Comparison of ENCODE assay signal across 26 mouse cellular contexts in the genomic region with DNA sequence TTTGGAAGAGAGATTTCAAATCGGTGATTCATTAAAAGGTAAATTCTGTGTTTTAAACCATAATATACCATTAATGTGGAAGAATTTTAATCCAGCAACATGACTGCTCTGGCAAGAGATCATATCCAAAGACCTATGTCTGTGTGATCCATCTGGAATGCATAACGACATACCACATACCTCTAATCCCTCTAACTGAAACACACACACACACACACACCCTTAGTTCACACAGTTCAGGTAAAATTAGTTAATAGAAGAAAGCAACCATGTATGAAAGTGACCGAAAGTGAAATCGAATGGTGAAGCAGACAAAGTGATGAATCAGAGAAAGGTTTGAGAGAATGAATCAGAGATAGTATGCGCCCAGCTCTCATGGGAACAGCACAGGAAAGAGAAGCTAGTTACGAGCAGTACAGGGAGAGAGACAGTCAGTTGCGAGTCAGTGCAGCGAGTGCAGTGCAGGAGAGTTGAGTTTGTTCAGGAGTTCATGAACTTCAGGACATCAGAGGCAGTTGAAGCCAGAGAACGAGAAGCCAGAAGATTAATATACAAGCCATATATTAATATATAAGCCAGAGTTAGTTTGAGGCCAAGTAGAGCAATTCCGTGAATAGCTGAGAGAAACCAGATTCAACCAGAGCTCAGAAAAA.
DNase-seq lines count a peak whose midpoint lies in the region; ATAC-seq and TF ChIP-seq lines count a peak whose summit lies in the region.
"Had no signal": no experiment of that assay in that cellular context is flagged by ENCODE, and none has a peak within 500 bp of the region (broad histone marks: within the 10 kb centered on the region; RNA-seq: fewer than 3 reads in every experiment).

No protein-coding gene starts in this region.

- no peak overlapping the region for H3K27ac ChIP-seq in kidney, embryonic 16.5 days (ENCODE audit: low read length)
- no peak overlapping the region for H3K27ac ChIP-seq in kidney, embryonic 14.5 days (ENCODE audit: low read depth, low read length)
- no peak overlapping the region for H3K27ac ChIP-seq in kidney, postnatal 0 days
- H3K27ac ChIP-seq: embryonic facial prominence, embryonic 10.5 days; embryonic facial prominence, embryonic 15.5 days; forebrain, embryonic 13.5 days; heart, adult 2 months; hindbrain, embryonic 13.5 days; liver, embryonic 14.5 days; midbrain, embryonic 15.5 days had no signal

- no peak overlapping the region for H3K9ac ChIP-seq in kidney, embryonic 16.5 days (replicated peaks; ENCODE audit: low read length)
- H3K9ac ChIP-seq in kidney, embryonic 14.5 days (ENCODE audit: low read depth, low read length): no peak overlapping the region
- no peak overlapping the region for H3K9ac ChIP-seq in kidney, postnatal 0 days (ENCODE audit: low read depth, low read length)
- H3K9ac ChIP-seq: embryonic facial prominence, embryonic 15.5 days; forebrain, embryonic 13.5 days; heart, embryonic 12.5 days; hindbrain, embryonic 13.5 days; liver, embryonic 14.5 days; midbrain, embryonic 15.5 days had no signal

- no peaks in the 10 kb centered on the region for H3K9me3 ChIP-seq in kidney, embryonic 16.5 days (ENCODE audit: low read length)
- no peaks in the 10 kb centered on the region for H3K9me3 ChIP-seq in kidney, embryonic 14.5 days (ENCODE audit: control insufficient read depth, low read length)
- H3K9me3 ChIP-seq in kidney, postnatal 0 days (replicated peaks; ENCODE audit: low read length): no peaks in the 10 kb centered on the region
- H3K9me3 ChIP-seq: embryonic facial prominence, embryonic 10.5 days; embryonic facial prominence, embryonic 15.5 days; forebrain, embryonic 13.5 days; heart, embryonic 12.5 days; hindbrain, embryonic 13.5 days; midbrain, embryonic 15.5 days had no signal

- H3K36me3 ChIP-seq in kidney, embryonic 16.5 days (ENCODE audit: insufficient read depth, low read length): no peaks in the 10 kb centered on the region
- no peaks in the 10 kb centered on the region for H3K36me3 ChIP-seq in kidney, embryonic 14.5 days (ENCODE audit: control insufficient read depth, insufficient read depth, low read length)
- H3K36me3 ChIP-seq in kidney, postnatal 0 days (ENCODE audit: insufficient read depth, low read length): no peaks in the 10 kb centered on the region
- H3K36me3 ChIP-seq: embryonic facial prominence, embryonic 10.5 days; embryonic facial prominence, embryonic 15.5 days; heart, embryonic 12.5 days; hindbrain, embryonic 13.5 days; midbrain, embryonic 15.5 days had no signal

- ATAC-seq in kidney, embryonic 16.5 days (ENCODE audit: low FRiP score, low TSS enrichment): peak; percentile 80; the same call in 1 of the 2 replicates
- no peak for ATAC-seq in kidney, embryonic 14.5 days (ENCODE audit: low FRiP score, low TSS enrichment)
- peak; percentile 85 for ATAC-seq in Patski
- peak; percentile 94 for ATAC-seq in kidney, postnatal 0 days (replicated peaks; ENCODE audit: low FRiP score, low read depth)
- ATAC-seq: forebrain, embryonic 13.5 days; midbrain, embryonic 15.5 days had no signal

- 76% methylated on average over 10 of the region's 10 CpGs for WGBS in kidney, embryonic 16.5 days
- WGBS in kidney, embryonic 14.5 days: 85% methylated on average over 10 of the region's 10 CpGs
- WGBS in kidney, postnatal 0 days: 77% methylated on average over 10 of the region's 10 CpGs

- in situ Hi-C loops in Patski (cut with MboI; ENCODE audit: low pct_unique_long_range_greater_than_20kb): no loop called here

- no peak for DNase-seq in Patski (ENCODE audit: low read depth, low spot score)
- no peak for DNase-seq in kidney, postnatal 0 days (ENCODE audit: low spot score)
- no peak for DNase-seq in heart, adult 18-20 months
- no peak for DNase-seq in gastrocnemius, postnatal 4 days (ENCODE audit: low spot score in 2 of 2)
- DNase-seq: adrenal gland, postnatal 10 days; cerebellum, adult 8-10 months; cerebellum, postnatal 25 days; gastrocnemius, postnatal 25 days; heart, adult 2 months; heart, postnatal 4 days; layer of hippocampus, adult 9-11 months; liver; lung, adult 2 months; lung, postnatal 14 days; right cerebral cortex, postnatal 25 days; thymus, postnatal 4 days had no signal

- no peak overlapping the region for H3K4me3 ChIP-seq in kidney, embryonic 16.5 days (ENCODE audit: low read length)
- no peak overlapping the region for H3K4me3 ChIP-seq in kidney, embryonic 14.5 days (ENCODE audit: low read length)
- no peak overlapping the region for H3K4me3 ChIP-seq in kidney, postnatal 0 days (replicated peaks; ENCODE audit: low read depth, low read length)
- H3K4me3 ChIP-seq: embryonic facial prominence, embryonic 10.5 days; embryonic facial prominence, embryonic 15.5 days; forebrain, embryonic 13.5 days; heart, adult 2 months; heart, embryonic 12.5 days; hindbrain, embryonic 13.5 days; midbrain, embryonic 15.5 days had no signal

- H3K4me1 ChIP-seq in kidney, embryonic 16.5 days (ENCODE audit: insufficient read depth, low read length): no peaks in the 10 kb centered on the region
- H3K4me1 ChIP-seq in kidney, embryonic 14.5 days (ENCODE audit: control insufficient read depth, insufficient read depth, low read length): no peaks in the 10 kb centered on the region
- no peaks in the 10 kb centered on the region for H3K4me1 ChIP-seq in kidney, postnatal 0 days (replicated peaks; ENCODE audit: insufficient read depth, low read length)
- H3K4me1 ChIP-seq: embryonic facial prominence, embryonic 10.5 days; embryonic facial prominence, embryonic 15.5 days; forebrain, embryonic 13.5 days; heart, embryonic 12.5 days; hindbrain, embryonic 13.5 days; midbrain, embryonic 15.5 days had no signal

- H3K27me3 ChIP-seq in kidney, embryonic 16.5 days (ENCODE audit: insufficient read depth, low read length): no peaks in the 10 kb centered on the region
- no peaks in the 10 kb centered on the region for H3K27me3 ChIP-seq in kidney, embryonic 14.5 days (ENCODE audit: control insufficient read depth, insufficient read depth, low read length)
- no peaks in the 10 kb centered on the region for H3K27me3 ChIP-seq in Patski
- H3K27me3 ChIP-seq in kidney, postnatal 0 days (ENCODE audit: insufficient read depth, low read length): no peaks in the 10 kb centered on the region
- H3K27me3 ChIP-seq: CH12.LX; embryonic facial prominence, embryonic 15.5 days; forebrain, embryonic 13.5 days; heart, embryonic 12.5 days; hindbrain, embryonic 13.5 days; midbrain, embryonic 15.5 days had no signal

- POLR2A ChIA-PET in Patski (lab: Charles Lee): no interaction called here

- no peak for TF ChIP-seq CTCF in Patski (IDR thresholded peaks at IDR 0.05)
- TF ChIP-seq CTCF in kidney, postnatal 0 days (IDR thresholded peaks at IDR 0.05; ENCODE audit: low read depth): no peak

- no peak overlapping the region for H3K4me2 ChIP-seq in kidney, embryonic 16.5 days (replicated peaks; ENCODE audit: low read depth, low read length)
- no peak overlapping the region for H3K4me2 ChIP-seq in kidney, embryonic 14.5 days (replicated peaks; ENCODE audit: low read depth, low read length)
- no peak overlapping the region for H3K4me2 ChIP-seq in kidney, postnatal 0 days (ENCODE audit: low read length)
- H3K4me2 ChIP-seq: embryonic facial prominence, embryonic 15.5 days; forebrain, embryonic 13.5 days; heart, embryonic 12.5 days; hindbrain, embryonic 13.5 days; midbrain, embryonic 15.5 days had no signal

- CTCF ChIA-PET in Patski (lab: Charles Lee): no interaction called here
